Mouse (Mus musculus): ENCODE data around the gene Atxn2. TPM values are rescaled to one million over a fixed set of nuclear protein-coding genes. Genes with fewer than 3 reads are reported as not detected.

Atxn2 gene
- polyA plus RNA-seq, 1 experiment from 2014 or later: 85.3 TPM

DNA sequence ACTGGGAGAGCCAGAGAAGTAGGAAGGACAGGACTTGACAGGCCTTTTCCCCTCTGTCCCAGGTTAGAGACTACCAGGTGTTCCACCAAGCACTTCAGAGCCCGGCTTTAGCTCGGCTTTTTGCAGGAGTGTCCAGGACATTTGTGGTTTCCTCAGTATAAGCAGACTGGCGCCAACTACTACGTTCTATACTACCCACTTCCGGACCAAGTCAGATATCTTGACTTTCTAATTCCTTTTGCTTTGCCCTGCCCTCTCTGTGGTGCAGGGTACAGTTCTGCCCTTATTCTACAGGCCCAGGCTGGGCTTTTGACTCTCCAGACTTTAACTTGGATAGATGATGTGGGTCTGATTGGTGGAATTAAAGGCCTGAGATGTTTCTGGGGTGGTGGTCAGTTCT, 108.4 kb downstream of the Atxn2 start:
- Histone ChIP-seq H3K4me3 (replicated peaks; ENCODE audit: low read depth, low read length) (no peak overlapping the region), H3K9ac (replicated peaks; ENCODE audit: low read length) (no peak overlapping the region), H3K27ac (replicated peaks; ENCODE audit: low read depth, low read length) (no peak overlapping the region), H3K36me3 (ENCODE audit: control insufficient read depth, insufficient read depth, low read length) (peaks cover 66% of the 10 kb centered on the region), H3K27me3 (ENCODE audit: control insufficient read depth, insufficient read depth, low read length) (no peaks in the 10 kb centered on the region), H3K4me1 (ENCODE audit: control insufficient read depth, insufficient read depth, low read length) (no peaks in the 10 kb centered on the region), H3K4me2 (ENCODE audit: low read length) (no peak overlapping the region), H3K9me3 (ENCODE audit: control insufficient read depth, low read length) (no peaks in the 10 kb centered on the region)
- WGBS: 97% methylated on average over 5 of the region's 5 CpGs
- ATAC-seq (ENCODE audit: low FRiP score, low TSS enrichment) (no peak), DNase-seq (no peak)

DNA sequence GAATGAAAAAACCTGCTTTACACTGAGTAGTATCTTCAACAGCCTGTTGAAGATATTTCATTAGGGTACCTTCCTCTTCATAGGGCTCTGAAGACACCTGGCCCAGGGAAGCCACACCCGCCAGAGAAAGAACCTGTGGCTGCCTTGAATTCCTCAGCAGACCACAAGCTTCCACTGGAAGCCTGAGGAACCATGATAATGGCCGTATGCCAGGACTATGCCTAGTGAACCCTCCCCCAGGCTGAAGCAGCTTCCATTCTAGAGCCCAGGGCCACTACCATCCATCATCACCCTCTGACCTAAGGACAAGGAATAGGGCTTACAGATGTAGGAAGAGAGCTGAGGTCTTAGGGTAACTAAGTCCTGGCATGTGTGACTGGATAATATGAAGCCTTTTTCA, 109.0 kb downstream of the Atxn2 start:
- Histone ChIP-seq H3K36me3 (ENCODE audit: control insufficient read depth, insufficient read depth, low read length) (peaks cover 66% of the 10 kb centered on the region), H3K27me3 (ENCODE audit: control insufficient read depth, insufficient read depth, low read length) (no peaks in the 10 kb centered on the region), H3K4me3 (replicated peaks; ENCODE audit: low read depth, low read length) (no peak overlapping the region), H3K27ac (replicated peaks; ENCODE audit: low read depth, low read length) (no peak overlapping the region), H3K9ac (replicated peaks; ENCODE audit: low read length) (no peak overlapping the region), H3K4me2 (ENCODE audit: low read length) (no peak overlapping the region), H3K4me1 (ENCODE audit: control insufficient read depth, insufficient read depth, low read length) (no peaks in the 10 kb centered on the region), H3K9me3 (ENCODE audit: control insufficient read depth, low read length) (no peaks in the 10 kb centered on the region)
- ATAC-seq (ENCODE audit: low FRiP score, low TSS enrichment) (no peak), DNase-seq (no peak)
- WGBS: 92% methylated on average over 2 of the region's 2 CpGs

DNA sequence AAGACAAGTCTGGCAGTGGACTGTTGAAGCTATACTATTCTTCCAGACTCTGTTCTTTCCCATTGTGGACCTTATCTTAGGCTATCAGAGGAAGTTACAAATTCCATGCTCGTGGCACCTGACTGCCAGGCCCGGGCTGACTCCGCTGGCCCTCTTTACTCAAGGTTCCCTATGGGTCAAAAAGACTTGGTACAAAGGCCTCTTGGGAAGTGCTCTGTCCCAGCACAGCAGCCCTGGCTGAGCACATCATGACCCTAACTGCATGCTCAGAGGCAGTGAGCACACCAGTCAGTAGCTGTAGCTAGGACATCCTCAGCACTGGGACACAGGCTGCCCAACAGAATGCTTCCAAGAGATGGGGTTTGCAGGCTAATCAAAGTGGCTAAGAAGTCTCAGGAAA, 109.5 kb downstream of the Atxn2 start:
- WGBS: 93% methylated on average over 3 of the region's 3 CpGs
- peaks cover 62% of the 10 kb centered on the region for H3K36me3 ChIP-seq (ENCODE audit: control insufficient read depth, insufficient read depth, low read length)
- no peak overlapping the region for H3K9ac ChIP-seq (replicated peaks; ENCODE audit: low read length)

DNA sequence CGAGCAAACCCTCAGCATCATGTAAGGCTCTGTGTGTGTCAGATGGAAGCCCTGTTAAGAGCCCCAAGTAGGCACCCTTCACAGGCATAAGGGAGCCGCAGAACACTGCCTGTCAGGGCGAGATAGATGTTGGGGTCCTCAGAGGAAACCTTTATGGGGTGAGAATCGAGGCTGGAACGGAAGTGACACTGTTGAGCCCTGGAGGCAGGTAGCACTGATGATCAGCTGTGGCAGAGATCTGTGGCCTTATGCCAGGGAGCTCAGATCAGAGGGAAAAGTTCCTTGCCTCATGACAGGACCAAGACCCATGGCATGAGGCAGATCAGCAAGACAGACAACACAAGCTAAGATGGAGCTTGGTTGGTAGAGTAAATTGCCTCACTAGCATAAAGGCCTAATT, 110.0 kb downstream of the Atxn2 start:
- peaks cover 58% of the 10 kb centered on the region for H3K36me3 ChIP-seq (ENCODE audit: control insufficient read depth, insufficient read depth, low read length)
- H3K4me2 ChIP-seq (ENCODE audit: low read length): no peak overlapping the region
- 94% methylated on average over 5 of the region's 5 CpGs for WGBS
- no peaks in the 10 kb centered on the region for H3K4me1 ChIP-seq (ENCODE audit: control insufficient read depth, insufficient read depth, low read length)
- no peak for DNase-seq
- no peaks in the 10 kb centered on the region for H3K27me3 ChIP-seq (ENCODE audit: control insufficient read depth, insufficient read depth, low read length)
- ATAC-seq (ENCODE audit: low FRiP score, low TSS enrichment): no peak
- no peak overlapping the region for H3K9ac ChIP-seq (replicated peaks; ENCODE audit: low read length)
- H3K4me3 ChIP-seq (replicated peaks; ENCODE audit: low read depth, low read length): no peak overlapping the region
- no peak overlapping the region for H3K27ac ChIP-seq (replicated peaks; ENCODE audit: low read depth, low read length)
- no peaks in the 10 kb centered on the region for H3K9me3 ChIP-seq (ENCODE audit: control insufficient read depth, low read length)

More for the DNA sequence above, 109.5 kb downstream of the Atxn2 start:
- H3K4me3 ChIP-seq (replicated peaks; ENCODE audit: low read depth, low read length): no peak overlapping the region
- no peaks in the 10 kb centered on the region for H3K9me3 ChIP-seq (ENCODE audit: control insufficient read depth, low read length)
- H3K4me2 ChIP-seq (ENCODE audit: low read length): no peak overlapping the region
- no peaks in the 10 kb centered on the region for H3K27me3 ChIP-seq (ENCODE audit: control insufficient read depth, insufficient read depth, low read length)
- DNase-seq: no peak
- no peaks in the 10 kb centered on the region for H3K4me1 ChIP-seq (ENCODE audit: control insufficient read depth, insufficient read depth, low read length)
- H3K27ac ChIP-seq (replicated peaks; ENCODE audit: low read depth, low read length): no peak overlapping the region
- no peak for ATAC-seq (ENCODE audit: low FRiP score, low TSS enrichment)

DNA sequence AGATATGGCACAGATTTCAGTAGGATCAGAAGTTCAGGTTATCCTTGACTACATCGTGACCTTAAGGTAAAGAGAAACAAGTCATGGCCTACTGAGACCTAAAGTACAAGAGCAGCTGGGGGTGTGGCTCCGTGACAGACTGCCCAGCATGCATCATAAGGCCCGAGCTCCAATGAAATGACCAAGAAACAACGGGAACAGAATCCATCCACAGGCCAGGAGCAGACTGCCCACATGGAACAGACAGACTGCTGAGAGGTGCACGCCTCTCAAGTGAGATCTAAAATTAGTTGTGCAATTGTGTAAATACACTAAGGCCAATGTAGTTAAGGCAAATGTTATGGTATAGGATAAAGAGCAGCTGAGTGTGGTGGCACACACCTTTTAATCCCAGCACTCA, 110.4 kb downstream of the Atxn2 start:
- no peak for ATAC-seq (ENCODE audit: low FRiP score, low TSS enrichment)
- peaks cover 54% of the 10 kb centered on the region for H3K36me3 ChIP-seq (ENCODE audit: control insufficient read depth, insufficient read depth, low read length)
- H3K4me3 ChIP-seq (replicated peaks; ENCODE audit: low read depth, low read length): no peak overlapping the region
- no peaks in the 10 kb centered on the region for H3K4me1 ChIP-seq (ENCODE audit: control insufficient read depth, insufficient read depth, low read length)
- no peak for DNase-seq
- H3K27me3 ChIP-seq (ENCODE audit: control insufficient read depth, insufficient read depth, low read length): no peaks in the 10 kb centered on the region
- H3K9ac ChIP-seq (replicated peaks; ENCODE audit: low read length): no peak overlapping the region
- H3K9me3 ChIP-seq (ENCODE audit: control insufficient read depth, low read length): no peaks in the 10 kb centered on the region
- no peak overlapping the region for H3K4me2 ChIP-seq (ENCODE audit: low read length)
- H3K27ac ChIP-seq (replicated peaks; ENCODE audit: low read depth, low read length): no peak overlapping the region
- 77% methylated on average over 5 of the region's 5 CpGs for WGBS

DNA sequence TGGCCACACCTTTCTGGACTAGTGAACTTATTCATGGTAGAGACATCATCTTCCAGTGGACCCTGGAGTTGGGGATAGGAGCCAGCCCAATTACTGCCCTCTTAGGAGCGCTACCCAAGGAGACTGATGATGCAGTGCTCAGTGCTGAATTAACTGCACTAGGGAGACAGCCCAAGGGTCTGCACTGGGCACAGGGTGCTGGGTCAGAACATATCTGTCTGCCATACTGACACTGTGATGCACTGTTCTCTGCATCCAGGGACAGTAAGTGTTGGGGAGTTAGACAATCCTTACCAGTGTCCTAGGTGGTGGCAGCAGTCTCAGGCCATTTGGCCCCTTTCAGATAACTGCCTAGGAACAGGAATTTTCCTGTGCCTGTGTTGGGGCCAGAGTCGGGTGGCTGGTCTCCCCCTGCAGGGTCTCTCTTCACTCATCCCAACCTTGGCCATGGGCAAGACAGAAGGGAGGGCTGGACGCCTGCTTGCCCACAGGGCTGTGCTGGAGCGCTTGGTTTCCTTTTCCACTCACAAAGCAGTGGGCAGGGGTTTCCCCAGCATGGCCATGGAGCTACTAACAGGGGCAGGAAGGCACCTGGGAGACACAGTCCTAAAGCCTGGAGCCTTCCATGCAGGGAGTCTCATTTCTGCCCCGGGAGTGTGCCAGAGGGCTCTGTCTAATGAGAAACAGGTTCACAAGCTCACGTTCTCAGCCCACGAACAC, 111.8 kb downstream of the Atxn2 start:
- 80% methylated on average over 7 of the region's 7 CpGs for WGBS
- Histone ChIP-seq H3K9ac (replicated peaks; ENCODE audit: low read length) (no peak overlapping the region), H3K27me3 (ENCODE audit: control insufficient read depth, insufficient read depth, low read length) (0 out of 2 replicates have a peak, but pooled peaks cover 3% of the 10 kb centered on the region), H3K36me3 (ENCODE audit: control insufficient read depth, insufficient read depth, low read length) (peaks cover 40% of the 10 kb centered on the region), H3K9me3 (ENCODE audit: control insufficient read depth, low read length) (no peaks in the 10 kb centered on the region), H3K27ac (replicated peaks; ENCODE audit: low read depth, low read length) (0 out of 2 replicates have a peak overlapping the region, but pooled peaks have one; percentile 37), H3K4me1 (ENCODE audit: control insufficient read depth, insufficient read depth, low read length) (no peaks in the 10 kb centered on the region), H3K4me3 (replicated peaks; ENCODE audit: low read depth, low read length) (no peak overlapping the region), H3K4me2 (ENCODE audit: low read length) (no peak overlapping the region)
- ATAC-seq (ENCODE audit: low FRiP score, low TSS enrichment) (no peak), DNase-seq (no peak)

DNA sequence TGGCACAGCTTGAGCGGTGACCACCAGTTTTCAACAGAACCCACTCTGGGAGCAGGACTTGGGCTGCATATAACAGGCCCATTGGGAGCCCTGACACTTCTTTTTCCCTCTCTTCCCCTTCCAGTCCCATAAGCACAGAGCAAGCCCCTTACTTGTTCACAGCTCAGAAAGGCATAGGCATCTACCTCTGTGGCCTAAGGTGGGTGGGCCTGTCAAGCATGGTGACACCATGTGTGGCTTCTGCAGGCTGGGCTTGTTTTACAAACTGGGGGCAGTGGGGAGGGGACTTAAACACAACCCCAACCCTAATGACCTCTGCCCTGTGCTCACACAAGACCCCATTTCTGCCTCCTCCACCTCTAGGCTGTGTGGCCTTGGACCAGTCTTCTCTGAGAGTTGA, 112.5 kb downstream of the Atxn2 start:
- Histone ChIP-seq H3K9me3 (ENCODE audit: control insufficient read depth, low read length) (no peaks in the 10 kb centered on the region), H3K27me3 (ENCODE audit: control insufficient read depth, insufficient read depth, low read length) (0 out of 2 replicates have a peak, but pooled peaks cover 3% of the 10 kb centered on the region)
- ATAC-seq (ENCODE audit: low FRiP score, low TSS enrichment): no peak

DNA sequence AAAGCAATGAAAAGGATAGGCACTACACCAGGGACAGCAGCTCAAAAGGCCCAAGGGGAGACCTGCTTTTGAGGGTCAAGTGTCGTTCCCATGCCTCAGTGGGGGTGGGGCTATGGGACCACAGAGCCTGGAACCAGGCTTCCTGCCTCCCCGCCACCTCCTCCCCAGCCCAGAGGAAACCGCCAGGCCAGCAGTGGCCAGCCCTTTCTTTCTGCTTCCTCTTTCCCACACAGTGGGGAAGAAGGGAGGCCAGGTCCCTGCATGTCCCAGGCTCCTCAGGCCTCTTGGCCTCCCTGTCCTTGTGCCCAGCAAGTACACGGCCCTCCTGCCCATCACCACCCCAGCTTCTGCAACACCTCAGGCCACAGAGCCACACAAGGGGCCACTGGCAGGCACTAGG, 113.0 kb downstream of the Atxn2 start:
- ATAC-seq (ENCODE audit: low FRiP score, low TSS enrichment) (no peak), DNase-seq (no peak)
- Histone ChIP-seq H3K4me2 (ENCODE audit: low read length) (no peak overlapping the region), H3K9me3 (ENCODE audit: control insufficient read depth, low read length) (no peaks in the 10 kb centered on the region), H3K4me3 (replicated peaks; ENCODE audit: low read depth, low read length) (no peak overlapping the region), H3K27me3 (ENCODE audit: control insufficient read depth, insufficient read depth, low read length) (0 out of 2 replicates have a peak, but pooled peaks cover 3% of the 10 kb centered on the region), H3K9ac (replicated peaks; ENCODE audit: low read length) (no peak overlapping the region), H3K27ac (replicated peaks; ENCODE audit: low read depth, low read length) (no peak overlapping the region; the same call in 1 of the 2 replicates), H3K4me1 (ENCODE audit: control insufficient read depth, insufficient read depth, low read length) (peaks cover 6% of the 10 kb centered on the region; the same call in 1 of the 2 replicates), H3K36me3 (ENCODE audit: control insufficient read depth, insufficient read depth, low read length) (peaks cover 28% of the 10 kb centered on the region)
- WGBS: 72% methylated on average over 4 of the region's 4 CpGs

More for the DNA sequence above, 112.5 kb downstream of the Atxn2 start:
- peaks cover 5% of the 10 kb centered on the region; the same call in 1 of the 2 replicates for H3K4me1 ChIP-seq (ENCODE audit: control insufficient read depth, insufficient read depth, low read length)
- H3K9ac ChIP-seq (replicated peaks; ENCODE audit: low read length): no peak overlapping the region
- 0 out of 2 replicates have a peak overlapping the region, but pooled peaks have one; percentile 37 for H3K27ac ChIP-seq (replicated peaks; ENCODE audit: low read depth, low read length)
- H3K36me3 ChIP-seq (ENCODE audit: control insufficient read depth, insufficient read depth, low read length): peaks cover 32% of the 10 kb centered on the region
- DNase-seq: no peak
- H3K4me2 ChIP-seq (ENCODE audit: low read length): no peak overlapping the region
- H3K4me3 ChIP-seq (replicated peaks; ENCODE audit: low read depth, low read length): no peak overlapping the region
- WGBS: 100% methylated on average over 1 of the region's 1 CpGs

DNA sequence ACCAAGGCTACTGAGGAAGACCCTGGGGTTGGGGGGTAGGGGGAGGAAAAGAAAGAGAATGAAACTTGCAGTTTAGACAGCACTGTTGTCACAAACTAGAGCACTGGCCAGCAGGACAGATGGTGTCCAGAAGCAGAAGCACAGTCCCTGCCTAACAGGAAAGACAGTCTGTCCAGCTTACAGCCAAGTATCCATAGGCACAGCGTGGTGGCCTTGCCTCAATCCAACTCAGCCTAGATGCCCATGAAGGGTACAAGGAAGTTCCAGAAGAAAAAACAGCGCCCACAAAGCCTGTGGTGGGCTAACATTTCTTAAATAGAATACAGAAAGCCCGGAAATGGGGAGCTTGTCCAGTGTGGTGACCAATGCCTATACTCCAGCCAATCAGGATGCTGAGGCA, 114.5 kb downstream of the Atxn2 start:
- Histone ChIP-seq H3K9ac (replicated peaks; ENCODE audit: low read length) (no peak overlapping the region), H3K4me1 (ENCODE audit: control insufficient read depth, insufficient read depth, low read length) (peaks cover 9% of the 10 kb centered on the region; the same call in 1 of the 2 replicates), H3K27me3 (ENCODE audit: control insufficient read depth, insufficient read depth, low read length) (peaks cover 10% of the 10 kb centered on the region; the same call in 1 of the 2 replicates), H3K36me3 (ENCODE audit: control insufficient read depth, insufficient read depth, low read length) (peaks cover 15% of the 10 kb centered on the region), H3K4me3 (replicated peaks; ENCODE audit: low read depth, low read length) (no peak overlapping the region), H3K27ac (replicated peaks; ENCODE audit: low read depth, low read length) (no peak overlapping the region), H3K9me3 (ENCODE audit: control insufficient read depth, low read length) (no peaks in the 10 kb centered on the region), H3K4me2 (ENCODE audit: low read length) (no peak overlapping the region)
- 93% methylated on average over 3 of the region's 3 CpGs for WGBS
- ATAC-seq (ENCODE audit: low FRiP score, low TSS enrichment) (no peak), DNase-seq (no peak)
